Comparison of ENCODE assay signal across 8 mouse cellular contexts in the genomic region with DNA sequence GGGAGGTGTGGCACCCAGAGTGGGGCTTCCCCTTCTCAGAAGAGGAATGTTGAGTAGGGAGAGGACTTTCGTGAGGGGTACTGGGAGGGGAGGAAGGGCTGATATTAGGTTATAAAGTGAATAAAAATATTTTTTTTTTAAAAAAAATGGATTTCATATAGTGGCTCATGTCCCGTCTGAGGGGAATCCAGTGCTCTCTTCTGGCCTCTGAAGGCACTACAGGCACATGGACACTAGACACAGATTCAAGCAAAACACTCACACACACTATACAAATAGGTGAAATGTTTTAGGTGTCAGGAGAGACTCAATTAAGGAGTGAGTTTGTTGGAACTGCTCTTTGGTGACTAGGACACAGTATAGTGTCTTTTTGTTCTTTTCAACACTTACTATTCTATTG. TPM values are rescaled to one million over a fixed set of nuclear protein-coding genes. Genes with fewer than 3 reads are reported as not detected.
DNase-seq lines count a peak whose midpoint lies in the region; ATAC-seq and TF ChIP-seq lines count a peak whose summit lies in the region.

No protein-coding gene starts in this region.

- H3K4me3 ChIP-seq in liver, adult 2 months (ENCODE audit: insufficient read depth, low read depth, low read length), result peak overlapping the region; percentile 21
- peak overlapping the region; percentile 89 for H3K4me3 ChIP-seq in embryonic facial prominence, embryonic 15.5 days (replicated peaks)
- peak overlapping the region; percentile 8; the same call in 1 of the 2 replicates for H3K4me3 ChIP-seq in limb, embryonic 11.5 days (ENCODE audit: low read depth, low read length)
- peak overlapping the region; percentile 85; the same call in 1 of the 2 replicates for H3K4me3 ChIP-seq in neural tube, embryonic 14.5 days (ENCODE audit: low read depth, low read length)
- H3K4me3 ChIP-seq in gastrocnemius, adult 2 months, result no peak overlapping the region

- peak overlapping the region; percentile 20; the same call in 1 of the 2 replicates for H3K9ac ChIP-seq in liver, adult 2 months (ENCODE audit: low read depth, low read length)
- peak overlapping the region; percentile 9; the same call in 1 of the 2 replicates for H3K9ac ChIP-seq in embryonic facial prominence, embryonic 15.5 days
- H3K9ac ChIP-seq in limb, embryonic 11.5 days (ENCODE audit: low read length), result 0 out of 2 replicates have a peak overlapping the region, but pooled peaks have one; percentile 35
- peak overlapping the region; percentile 47; the same call in 1 of the 2 replicates for H3K9ac ChIP-seq in neural tube, embryonic 14.5 days (replicated peaks; ENCODE audit: low read depth, low read length)

- no peaks in the 10 kb centered on the region for H3K9me3 ChIP-seq in embryonic facial prominence, embryonic 15.5 days (replicated peaks)
- H3K9me3 ChIP-seq in limb, embryonic 11.5 days (ENCODE audit: control insufficient read depth, low read length), result no peaks in the 10 kb centered on the region
- H3K9me3 ChIP-seq in neural tube, embryonic 14.5 days (ENCODE audit: control insufficient read depth, low read length), result no peaks in the 10 kb centered on the region

- H3K27me3 ChIP-seq in liver, adult 2 months (ENCODE audit: control insufficient read depth, insufficient read depth, low read length), result no peaks in the 10 kb centered on the region
- no peaks in the 10 kb centered on the region for H3K27me3 ChIP-seq in embryonic facial prominence, embryonic 15.5 days
- no peaks in the 10 kb centered on the region for H3K27me3 ChIP-seq in limb, embryonic 11.5 days (ENCODE audit: control insufficient read depth, insufficient read depth, low read length)
- H3K27me3 ChIP-seq in neural tube, embryonic 14.5 days (ENCODE audit: control insufficient read depth, insufficient read depth, low read length), result no peaks in the 10 kb centered on the region

- DNase-seq in liver, adult 2 months (ENCODE audit: extremely low read depth, low read depth, low spot score), result no peak
- no peak for DNase-seq in liver
- no peak for DNase-seq in limb, embryonic 11.5 days (ENCODE audit: low spot score)
- DNase-seq in gastrocnemius, adult 2 months, result no peak
- DNase-seq in layer of hippocampus, postnatal 14 days (ENCODE audit: low spot score in 2 of 2), result no peak

- intact Hi-C loops in gastrocnemius, adult 2 months (cut with DNase I), result loop anchor here (2.0 kb wide), 1 partner anchor 25 kb away; a partner anchor contains a TSS

- peak overlapping the region; percentile 82 for H3K4me2 ChIP-seq in embryonic facial prominence, embryonic 15.5 days (replicated peaks)
- peak overlapping the region; percentile 84; the same call in 1 of the 2 replicates for H3K4me2 ChIP-seq in limb, embryonic 11.5 days (ENCODE audit: low read depth, severe bottlenecking)
- H3K4me2 ChIP-seq in neural tube, embryonic 14.5 days (ENCODE audit: low read depth, low read length), result peak overlapping the region; percentile 90

- peaks cover 12% of the 10 kb centered on the region for H3K4me1 ChIP-seq in liver, adult 2 months (ENCODE audit: control insufficient read depth, insufficient read depth, low read length)
- peaks cover 23% of the 10 kb centered on the region for H3K4me1 ChIP-seq in embryonic facial prominence, embryonic 15.5 days
- peaks cover 10% of the 10 kb centered on the region for H3K4me1 ChIP-seq in limb, embryonic 11.5 days (ENCODE audit: control insufficient read depth, insufficient read depth, low read length)
- H3K4me1 ChIP-seq in neural tube, embryonic 14.5 days (ENCODE audit: control insufficient read depth, insufficient read depth, low read length), result peaks cover 19% of the 10 kb centered on the region

- WGBS in liver, adult 2 months, result 16% methylated on average over 2 of the region's 2 CpGs
- whole genome bisulfite sequencing in embryonic facial prominence, embryonic 15.5 days, result 52% methylated on average over 2 of the region's 2 CpGs
- WGBS in limb, embryonic 11.5 days, result 70% methylated on average over 2 of the region's 2 CpGs
- 49% methylated on average over 2 of the region's 2 CpGs for WGBS in neural tube, embryonic 14.5 days

- H3K79me2 ChIP-seq in liver, adult 2 months (ENCODE audit: control insufficient read depth, insufficient read depth, low read length), result peaks cover 4% of the 10 kb centered on the region; the same call in 1 of the 2 replicates

- H3K36me3 ChIP-seq in liver, adult 2 months (ENCODE audit: control insufficient read depth, insufficient read depth, low read length), result peaks cover 4% of the 10 kb centered on the region; the same call in 1 of the 2 replicates
- H3K36me3 ChIP-seq in embryonic facial prominence, embryonic 15.5 days, result peaks cover 32% of the 10 kb centered on the region
- H3K36me3 ChIP-seq in limb, embryonic 11.5 days (ENCODE audit: control insufficient read depth, insufficient read depth, low read length), result peaks cover 8% of the 10 kb centered on the region; the same call in 1 of the 2 replicates
- peaks cover 23% of the 10 kb centered on the region for H3K36me3 ChIP-seq in neural tube, embryonic 14.5 days (ENCODE audit: control insufficient read depth, insufficient read depth, low read length)

- no peak for TF ChIP-seq CTCF in liver, adult 2 months (IDR thresholded peaks at IDR 0.05; ENCODE audit: low read depth, low read length)
- no peak for TF ChIP-seq CTCF in gastrocnemius, adult 2 months (IDR thresholded peaks at IDR 0.05)

- no peak for ATAC-seq in embryonic facial prominence, embryonic 15.5 days (ENCODE audit: insufficient number of reproducible peaks, low FRiP score, low TSS enrichment, low read depth)
- no peak for ATAC-seq in limb, embryonic 11.5 days (ENCODE audit: insufficient number of reproducible peaks, low FRiP score, low TSS enrichment, low read depth)
- no peak for ATAC-seq in neural tube, embryonic 14.5 days (ENCODE audit: low read depth)
- ATAC-seq in CD4-positive, CD25-positive, alpha-beta regulatory T cell, adult 4 months, result no peak

- peak overlapping the region; percentile 49 for H3K27ac ChIP-seq in liver, adult 2 months (replicated peaks; ENCODE audit: insufficient read depth, low read depth, low read length)
- no peak overlapping the region for H3K27ac ChIP-seq in embryonic facial prominence, embryonic 15.5 days (replicated peaks)
- no peak overlapping the region for H3K27ac ChIP-seq in limb, embryonic 11.5 days (replicated peaks; ENCODE audit: low read depth, low read length)
- no peak overlapping the region for H3K27ac ChIP-seq in neural tube, embryonic 14.5 days (ENCODE audit: low read depth, low read length)
- H3K27ac ChIP-seq in gastrocnemius, adult 2 months, result no peak overlapping the region

- no peak for TF ChIP-seq POLR2A in liver, adult 2 months (IDR thresholded peaks at IDR 0.05; ENCODE audit: extremely low read depth, insufficient read depth, low read length)

RNA-seq across cellular contexts. Expression of a gene that starts 1.8 kb away (rescaled TPM):
- total RNA-seq in liver, adult 2 months (2014; rRNA removed), result 21.9 and 28.0 TPM in 2 replicates
- 33.7 and 40.5 TPM in 2 replicates for polyA plus RNA-seq in liver, adult 2 months (2012; rRNA removed)
- 34.5 and 36.5 TPM in 2 replicates for polyA plus RNA-seq in embryonic facial prominence, embryonic 15.5 days (2015; fragmentation: Nextera tagmentation; extraction: Ambion mirVana)
- polyA plus RNA-seq in limb, embryonic 11.5 days (2014; fragmentation: Nextera tagmentation; extraction: Ambion mirVana), result 31.9 and 36.5 TPM in 2 replicates
- polyA plus RNA-seq in neural tube, embryonic 14.5 days (2014; fragmentation: Nextera tagmentation; extraction: Ambion mirVana), result 53.6 and 58.4 TPM in 2 replicates
- 10 to 100 TPM in 1 of 2 experiments, 1 to 10 TPM in 1; 7.8 to 12.5 TPM for polyA plus RNA-seq in CD4-positive, CD25-positive, alpha-beta regulatory T cell, adult 4 months (2017; shearing (Covaris generic))
- total RNA-seq in gastrocnemius, adult 2 months (2021), result 1 to 10 TPM; 4.8 to 5.5 TPM
- 10 to 100 TPM; 45.5 to 51.1 TPM for total RNA-seq in layer of hippocampus, postnatal 14 days (2021)

RNA-seq across cellular contexts. Expression of a gene that starts 14.7 kb away (rescaled TPM):
- total RNA-seq in liver, adult 2 months (2014; rRNA removed), result 0.18 and 0.47 TPM in 2 replicates
- 0.20 and 0.53 TPM in 2 replicates for polyA plus RNA-seq in liver, adult 2 months (2012; rRNA removed)
- 1.2 and 2.1 TPM in 2 replicates for polyA plus RNA-seq in embryonic facial prominence, embryonic 15.5 days (2015; fragmentation: Nextera tagmentation; extraction: Ambion mirVana)
- 0.20 and 0.44 TPM in 2 replicates for polyA plus RNA-seq in limb, embryonic 11.5 days (2014; fragmentation: Nextera tagmentation; extraction: Ambion mirVana)
- polyA plus RNA-seq in neural tube, embryonic 14.5 days (2014; fragmentation: Nextera tagmentation; extraction: Ambion mirVana), result 0.44 and 0.95 TPM in 2 replicates
- 1 to 10 TPM; 2.4 to 3.7 TPM for polyA plus RNA-seq in CD4-positive, CD25-positive, alpha-beta regulatory T cell, adult 4 months (2017; shearing (Covaris generic))
- under 1 TPM; 0.25 to 0.61 TPM for total RNA-seq in gastrocnemius, adult 2 months (2021)
- 1 to 10 TPM in 1 of 2 experiments, under 1 TPM in 1; 0.45 to 1.0 TPM for total RNA-seq in layer of hippocampus, postnatal 14 days (2021)

RNA-seq across cellular contexts. Expression of a gene that starts 25.4 kb away (rescaled TPM):
- total RNA-seq in liver, adult 2 months (2014; rRNA removed), result 21.6 and 35.6 TPM in 2 replicates
- 107 and 127 TPM in 2 replicates for polyA plus RNA-seq in liver, adult 2 months (2012; rRNA removed)
- 47.7 and 47.8 TPM in 2 replicates for polyA plus RNA-seq in embryonic facial prominence, embryonic 15.5 days (2015; fragmentation: Nextera tagmentation; extraction: Ambion mirVana)
- polyA plus RNA-seq in limb, embryonic 11.5 days (2014; fragmentation: Nextera tagmentation; extraction: Ambion mirVana), result 19.6 and 23.8 TPM in 2 replicates
- polyA plus RNA-seq in neural tube, embryonic 14.5 days (2014; fragmentation: Nextera tagmentation; extraction: Ambion mirVana), result 27.0 and 31.6 TPM in 2 replicates
- polyA plus RNA-seq in CD4-positive, CD25-positive, alpha-beta regulatory T cell, adult 4 months (2017; shearing (Covaris generic)), result 10 to 100 TPM; 23.2 to 32.8 TPM
- 10 to 100 TPM; 69.9 to 74.9 TPM for total RNA-seq in gastrocnemius, adult 2 months (2021)
- total RNA-seq in layer of hippocampus, postnatal 14 days (2021), result 10 to 100 TPM; 40.1 to 46.9 TPM

RNA-seq across cellular contexts. Expression of a gene that starts 29.2 kb away (rescaled TPM):
- total RNA-seq in liver, adult 2 months (2014; rRNA removed), result 11.9 and 13.9 TPM in 2 replicates
- polyA plus RNA-seq in liver, adult 2 months (2012; rRNA removed), result 20.6 and 33.0 TPM in 2 replicates
- 10.1 and 11.5 TPM in 2 replicates for polyA plus RNA-seq in embryonic facial prominence, embryonic 15.5 days (2015; fragmentation: Nextera tagmentation; extraction: Ambion mirVana)
- polyA plus RNA-seq in limb, embryonic 11.5 days (2014; fragmentation: Nextera tagmentation; extraction: Ambion mirVana), result 7.9 and 10.1 TPM in 2 replicates
- polyA plus RNA-seq in neural tube, embryonic 14.5 days (2014; fragmentation: Nextera tagmentation; extraction: Ambion mirVana), result 15.9 and 18.0 TPM in 2 replicates
- polyA plus RNA-seq in CD4-positive, CD25-positive, alpha-beta regulatory T cell, adult 4 months (2017; shearing (Covaris generic)), result 1 to 10 TPM; 4.2 to 4.4 TPM
- 10 to 100 TPM; 21.8 to 24.9 TPM for total RNA-seq in gastrocnemius, adult 2 months (2021)
- 1 to 10 TPM; 8.1 to 9.6 TPM for total RNA-seq in layer of hippocampus, postnatal 14 days (2021)

RNA-seq across cellular contexts. Expression of a gene that starts 33.3 kb away (rescaled TPM):
- 0.07 and 0.09 TPM in 2 replicates for total RNA-seq in liver, adult 2 months (2014; rRNA removed)
- not detected in 2 replicates for polyA plus RNA-seq in liver, adult 2 months (2012; rRNA removed)
- polyA plus RNA-seq in embryonic facial prominence, embryonic 15.5 days (2015; fragmentation: Nextera tagmentation; extraction: Ambion mirVana), result 0.88 and 1.0 TPM in 2 replicates
- polyA plus RNA-seq in limb, embryonic 11.5 days (2014; fragmentation: Nextera tagmentation; extraction: Ambion mirVana), result 0.47 and 0.92 TPM in 2 replicates
- 1.1 and 4.6 TPM in 2 replicates for polyA plus RNA-seq in neural tube, embryonic 14.5 days (2014; fragmentation: Nextera tagmentation; extraction: Ambion mirVana)
- 1 to 10 TPM in 1 of 2 experiments, under 1 TPM in 1; 0.65 to 1.1 TPM for polyA plus RNA-seq in CD4-positive, CD25-positive, alpha-beta regulatory T cell, adult 4 months (2017; shearing (Covaris generic))
- under 1 TPM in 1 of 2 experiments, not detected in 1; 0.06 TPM for total RNA-seq in gastrocnemius, adult 2 months (2021)
- under 1 TPM; 0.19 to 0.25 TPM for total RNA-seq in layer of hippocampus, postnatal 14 days (2021)
